Mouse (Mus musculus) urinary bladder, postnatal 36 days (tissue): ENCODE results near the gene Zfp423.

Source experiments
- DNase-seq, 2 experiments: peaks; one replicate each; pipeline ENCODE4 v3.0.0; 2022; ENCODE audit warnings: low spot score in 2 of 2, mixed read lengths in 1 of 2

Gene Zfp423

DNA sequence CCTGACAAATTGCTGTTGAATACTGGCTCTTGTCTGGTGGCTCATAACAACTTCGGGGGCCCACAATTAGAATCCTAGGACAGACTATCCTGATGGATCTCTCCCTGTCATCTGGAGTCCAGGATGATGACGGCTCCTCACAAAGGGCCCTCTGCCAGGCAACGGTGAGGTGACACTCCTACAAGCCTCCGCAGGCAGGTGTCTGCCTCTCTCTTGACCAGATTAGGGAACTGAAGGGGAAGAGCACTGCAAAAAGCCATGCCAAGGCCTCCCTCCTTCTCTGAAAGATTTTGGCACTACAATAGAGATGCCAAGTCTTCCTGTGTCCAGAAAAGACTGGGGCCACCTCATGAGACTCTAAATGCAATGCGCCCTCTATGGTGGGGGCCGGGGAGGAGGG lies 7.1 kb downstream of the Zfp423 start:
- no peak for DNase-seq

DNA sequence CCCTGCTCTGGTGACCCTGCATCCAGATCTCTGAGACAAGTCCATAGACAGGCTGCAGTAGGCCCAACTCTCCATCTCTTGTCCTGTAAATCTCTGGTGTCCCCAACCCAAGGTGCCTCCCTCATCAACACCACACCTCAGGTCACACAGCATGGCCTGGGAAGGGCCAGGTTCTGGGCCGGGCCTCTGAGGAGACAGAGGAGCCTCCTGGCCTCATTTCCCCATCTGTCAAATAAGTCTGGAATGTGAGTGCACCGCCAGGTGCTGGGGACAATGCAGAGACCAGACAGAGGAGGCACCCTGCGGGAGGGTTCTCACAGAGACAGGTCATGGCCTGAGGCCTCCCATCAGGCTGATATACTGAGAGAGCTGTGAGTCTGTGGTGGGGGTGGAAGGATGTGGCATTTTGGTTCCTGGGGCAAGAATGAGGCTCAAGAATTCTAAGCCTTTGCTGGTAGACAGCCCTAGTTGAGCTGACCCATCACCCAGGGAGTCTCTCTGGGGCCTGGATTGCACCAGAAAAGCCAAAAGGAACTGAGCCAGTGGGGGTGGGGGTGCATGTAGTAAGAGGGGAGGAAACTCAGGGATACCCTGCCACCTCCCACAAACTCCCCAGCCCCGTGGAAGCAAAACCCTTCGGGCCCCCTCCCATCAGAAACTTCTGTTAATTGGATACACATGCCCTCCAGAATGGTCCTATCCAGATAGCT lies 15.0 kb downstream of the Zfp423 start:
- DNase-seq, result no peak

DNA sequence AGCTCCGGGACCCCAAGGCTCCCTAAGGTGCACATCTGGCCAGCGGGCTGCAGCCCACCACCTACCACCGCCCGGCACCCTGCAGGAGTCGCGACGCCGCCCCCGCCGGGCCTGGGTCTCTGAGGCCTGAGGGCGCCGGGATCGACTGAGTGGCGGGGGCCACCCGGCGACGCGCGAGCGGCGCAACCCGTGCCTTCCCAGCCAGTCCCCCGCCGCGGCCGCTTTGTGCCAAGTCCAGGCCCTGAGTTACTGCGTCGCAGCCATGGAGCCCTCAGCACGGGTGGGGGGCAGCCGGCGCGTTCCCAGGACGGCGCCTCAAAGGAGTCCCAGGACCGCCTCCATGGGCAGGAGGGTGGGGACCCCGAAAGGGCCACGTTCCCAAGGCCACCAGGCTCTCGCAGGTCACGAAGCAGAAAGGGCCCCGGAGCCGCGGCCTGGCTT lies 15.7 kb downstream of the Zfp423 start:
- no peak for DNase-seq

DNA sequence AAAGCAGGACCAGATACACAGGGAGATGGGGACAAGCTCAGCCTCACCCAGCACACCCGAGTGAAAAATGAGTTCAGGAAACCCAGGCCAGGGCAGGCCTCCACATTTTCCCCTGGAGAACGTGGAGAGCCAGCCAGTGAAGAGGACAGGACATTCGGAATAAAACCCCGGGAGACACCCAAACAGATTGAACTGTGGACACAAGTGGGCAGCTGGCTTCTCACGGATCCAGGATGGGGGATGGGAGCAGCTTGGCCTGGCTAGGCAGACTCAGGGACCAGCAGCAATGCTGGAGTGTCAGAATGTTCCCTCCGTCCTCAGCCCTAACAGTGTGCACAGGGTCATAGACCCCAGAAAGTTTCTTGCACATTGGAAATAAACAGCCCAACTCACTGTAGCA lies 18.7 kb downstream of the Zfp423 start:
- DNase-seq, result peak in 1 of 2 experiments; percentile 46

DNA sequence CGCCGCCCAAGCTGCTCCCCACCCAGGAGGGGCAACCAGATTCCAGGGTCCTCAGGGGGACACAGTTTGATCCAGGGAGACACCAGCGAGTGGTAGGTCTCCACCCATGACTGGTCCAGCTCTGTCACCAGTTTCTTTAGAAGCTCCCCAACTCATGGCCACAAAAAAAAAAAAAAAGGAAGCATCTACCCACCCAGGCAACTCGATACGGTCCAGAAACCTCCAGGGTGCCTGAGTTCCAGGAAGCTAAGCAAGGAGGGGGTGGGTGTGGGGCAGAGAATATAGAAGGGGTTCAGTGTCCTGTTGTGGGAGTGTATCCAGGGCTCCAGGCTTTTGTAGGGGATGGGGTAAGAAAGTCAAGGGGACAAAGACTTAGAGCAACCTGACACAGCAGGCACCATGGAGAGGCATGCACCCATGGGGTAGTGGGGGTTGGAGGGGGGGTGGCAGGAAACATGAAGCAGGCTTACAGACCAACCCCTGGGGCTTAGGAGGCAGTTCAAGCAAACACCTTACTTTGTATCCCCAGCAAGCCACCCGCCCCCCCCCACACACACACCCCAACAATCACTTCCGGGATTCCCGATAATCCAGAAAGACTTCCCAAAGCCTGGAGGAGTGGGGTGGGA lies 20.0 kb downstream of the Zfp423 start:
- no peak for DNase-seq

DNA sequence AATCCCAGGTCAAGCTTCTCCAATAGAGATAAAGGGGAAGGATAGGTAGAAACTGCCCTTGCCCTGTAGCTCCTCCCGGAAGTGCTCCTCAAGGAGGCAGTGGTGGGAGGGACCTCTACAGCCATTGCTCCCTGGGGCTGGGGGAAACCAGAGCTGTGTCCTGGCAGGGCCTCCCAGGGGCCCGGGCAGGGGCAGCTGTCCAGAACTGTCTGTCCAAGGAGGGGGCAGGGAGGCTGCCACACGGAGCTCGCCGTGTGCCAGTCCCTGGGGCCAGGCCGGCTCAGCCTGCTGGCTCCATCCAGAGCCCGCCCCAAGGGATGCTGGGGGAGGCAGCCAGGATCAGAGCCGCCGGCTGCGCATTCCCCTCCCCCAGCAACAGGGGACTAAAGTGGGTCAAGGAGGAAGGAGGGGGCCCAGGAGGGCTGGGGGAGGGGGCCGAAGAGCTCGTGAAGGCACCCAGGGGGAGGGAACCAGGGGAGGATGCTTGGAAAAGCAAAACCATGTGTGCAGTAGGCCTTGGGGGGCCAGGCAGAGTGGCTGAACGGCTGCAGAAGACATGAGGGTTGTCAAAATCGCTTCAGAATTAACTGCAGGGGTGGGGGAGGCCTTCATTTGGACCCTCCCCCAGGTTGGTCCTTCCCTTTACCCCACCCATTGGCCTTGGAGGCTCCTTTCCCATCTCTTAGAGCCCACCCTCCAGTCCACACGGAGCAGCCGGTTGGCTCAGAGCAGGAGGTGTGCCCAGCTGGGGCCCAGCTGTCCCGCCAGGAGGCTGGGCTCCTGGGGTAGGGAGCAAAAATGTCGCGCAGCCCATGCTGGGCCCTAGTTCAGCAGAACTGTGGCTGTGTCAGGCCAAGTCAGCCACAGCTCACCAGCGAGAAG lies 20.8 kb downstream of the Zfp423 start:
- DNase-seq, result peak in 1 of 2 experiments; percentile 65

DNA sequence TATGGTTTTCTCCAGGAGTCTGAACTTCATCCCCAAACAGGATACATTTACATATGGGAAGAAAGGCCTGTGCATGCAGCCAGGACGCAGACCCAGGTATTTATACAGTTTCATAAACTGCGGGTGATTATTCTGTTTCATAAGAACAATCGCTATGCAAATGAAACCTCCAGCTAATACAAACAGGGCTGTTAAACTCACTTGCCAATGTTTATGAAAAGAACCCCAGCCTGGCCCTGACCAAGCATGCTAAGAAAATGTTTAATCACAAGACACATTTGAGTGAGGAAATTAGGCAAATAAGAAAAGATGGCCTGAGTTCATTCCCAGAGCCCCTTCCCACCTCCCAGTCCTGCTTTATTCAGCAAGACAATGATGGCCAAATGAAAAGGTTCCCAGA lies 22.2 kb downstream of the Zfp423 start:
- DNase-seq, result no peak

DNA sequence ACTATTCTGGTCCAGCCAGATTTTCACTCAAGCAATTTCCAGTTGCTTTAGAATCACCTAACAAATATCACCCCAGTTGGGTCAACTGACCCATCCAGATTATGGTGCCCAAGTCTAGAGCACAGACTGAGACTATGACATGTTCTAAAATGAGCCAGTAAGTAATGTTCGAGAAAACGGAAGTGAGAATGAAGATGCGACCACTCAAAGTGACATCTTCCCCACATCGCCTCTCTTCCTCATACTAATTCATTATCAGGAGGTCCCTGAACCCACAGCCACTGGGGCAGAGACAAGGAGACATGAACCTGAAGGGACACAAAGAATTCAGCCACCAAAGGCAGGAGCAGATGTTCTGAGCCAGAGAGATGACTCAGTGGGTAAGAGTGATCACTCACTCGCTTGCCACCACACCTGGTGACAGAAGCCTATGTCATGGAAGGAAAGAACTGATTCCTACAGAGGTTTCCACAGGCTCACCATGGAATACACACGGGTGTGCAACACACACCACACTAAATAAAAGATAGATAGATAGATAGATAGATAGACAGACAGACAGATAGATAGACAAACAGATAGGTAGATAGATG lies 24.2 kb downstream of the Zfp423 start:
- DNase-seq, result no peak

DNA sequence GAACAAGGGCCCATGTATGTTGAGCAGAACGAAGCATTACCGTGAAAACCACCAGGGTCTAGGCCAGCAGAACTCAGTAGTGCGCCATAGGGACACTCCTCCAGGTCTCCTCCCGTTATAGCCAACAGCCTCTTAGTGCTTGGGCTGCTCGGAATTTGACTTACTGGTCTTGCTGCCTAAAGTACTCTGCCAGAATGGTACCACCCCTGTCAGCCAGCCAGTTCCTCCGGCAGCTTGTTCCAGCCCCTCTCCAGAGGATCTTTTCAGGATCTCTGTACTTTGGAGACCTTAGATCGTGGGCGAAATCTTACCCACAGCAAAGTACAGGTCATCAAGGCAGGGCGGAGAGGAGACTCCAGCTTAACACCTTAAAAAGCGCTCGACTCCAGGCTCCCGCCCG lies 25.2 kb downstream of the Zfp423 start:
- no peak for DNase-seq

DNA sequence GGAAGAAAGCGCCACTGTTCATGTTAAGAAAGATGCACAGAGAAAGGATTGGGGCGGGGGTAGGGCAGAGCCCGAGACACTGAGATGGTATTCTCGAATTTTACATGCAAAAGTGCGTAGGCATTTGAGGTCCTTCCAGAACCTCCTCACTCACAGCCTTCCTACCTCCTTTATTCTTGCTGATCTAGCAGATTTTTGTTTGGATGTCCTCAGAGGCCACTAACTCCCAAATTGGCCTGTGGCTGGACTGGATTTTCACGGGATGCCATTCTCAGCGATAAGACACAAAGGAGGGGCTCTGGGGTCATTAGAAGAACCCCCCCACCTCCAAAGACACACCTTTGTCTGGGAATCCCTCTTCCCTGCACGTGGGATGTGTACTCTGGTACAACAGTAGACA lies 25.6 kb downstream of the Zfp423 start:
- DNase-seq, result no peak

DNA sequence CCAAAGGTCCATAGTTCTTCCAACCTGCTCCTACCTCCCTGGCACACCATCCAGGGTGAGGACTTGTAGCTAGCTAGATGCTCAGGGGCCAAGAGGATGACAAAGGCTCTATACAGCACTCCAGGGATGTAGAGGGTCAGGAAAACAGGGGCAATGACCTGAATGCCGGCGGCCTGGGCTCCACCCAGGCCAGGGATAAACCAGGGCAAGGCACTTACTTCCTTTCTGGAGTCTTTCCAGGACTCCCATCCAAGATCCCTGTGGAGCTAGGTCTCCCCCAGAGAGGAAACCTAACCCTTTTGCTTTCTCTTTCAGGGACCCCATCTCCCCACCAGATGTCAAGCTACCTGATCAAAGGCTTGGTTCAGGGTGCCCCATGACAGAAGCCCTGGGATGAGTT lies 30.5 kb downstream of the Zfp423 start:
- DNase-seq, result no peak

DNA sequence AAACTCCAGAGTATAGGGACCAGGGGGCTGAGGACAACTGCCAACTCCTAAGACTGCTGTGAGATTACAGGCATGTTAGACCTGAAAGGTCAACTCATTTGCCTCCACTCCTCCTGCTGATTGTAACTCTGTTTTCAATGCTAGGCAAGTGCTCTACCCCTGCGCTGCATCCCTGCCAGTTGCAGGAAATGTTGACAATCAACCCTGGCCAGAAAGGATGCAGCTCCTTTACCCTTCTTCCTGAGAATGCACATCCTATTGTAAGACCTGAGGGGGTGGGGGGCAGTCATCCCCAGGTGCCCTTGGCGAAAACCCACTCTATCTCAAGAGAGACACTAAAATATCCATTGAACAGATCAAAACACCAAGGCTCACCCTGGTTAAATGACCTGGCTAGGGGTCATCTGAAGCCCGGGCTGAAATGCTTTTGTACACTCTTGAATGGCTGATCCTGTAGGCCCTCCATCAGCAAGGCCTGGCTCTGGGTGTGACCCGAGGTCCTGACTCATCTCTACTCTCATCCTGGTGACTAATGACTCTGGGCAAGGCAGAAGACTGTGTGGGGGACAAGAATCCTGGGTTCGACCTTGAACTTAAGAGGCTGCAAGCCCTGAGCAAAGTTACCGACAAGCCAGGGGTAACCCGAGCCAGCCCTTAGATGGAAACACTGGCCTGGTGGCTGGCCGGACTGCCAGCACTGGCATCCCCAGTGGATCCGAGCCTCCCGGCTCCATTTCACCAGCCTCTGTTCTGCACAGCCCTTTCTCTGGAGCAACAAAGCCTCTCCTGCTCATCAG lies 32.2 kb downstream of the Zfp423 start:
- DNase-seq, result no peak

DNA sequence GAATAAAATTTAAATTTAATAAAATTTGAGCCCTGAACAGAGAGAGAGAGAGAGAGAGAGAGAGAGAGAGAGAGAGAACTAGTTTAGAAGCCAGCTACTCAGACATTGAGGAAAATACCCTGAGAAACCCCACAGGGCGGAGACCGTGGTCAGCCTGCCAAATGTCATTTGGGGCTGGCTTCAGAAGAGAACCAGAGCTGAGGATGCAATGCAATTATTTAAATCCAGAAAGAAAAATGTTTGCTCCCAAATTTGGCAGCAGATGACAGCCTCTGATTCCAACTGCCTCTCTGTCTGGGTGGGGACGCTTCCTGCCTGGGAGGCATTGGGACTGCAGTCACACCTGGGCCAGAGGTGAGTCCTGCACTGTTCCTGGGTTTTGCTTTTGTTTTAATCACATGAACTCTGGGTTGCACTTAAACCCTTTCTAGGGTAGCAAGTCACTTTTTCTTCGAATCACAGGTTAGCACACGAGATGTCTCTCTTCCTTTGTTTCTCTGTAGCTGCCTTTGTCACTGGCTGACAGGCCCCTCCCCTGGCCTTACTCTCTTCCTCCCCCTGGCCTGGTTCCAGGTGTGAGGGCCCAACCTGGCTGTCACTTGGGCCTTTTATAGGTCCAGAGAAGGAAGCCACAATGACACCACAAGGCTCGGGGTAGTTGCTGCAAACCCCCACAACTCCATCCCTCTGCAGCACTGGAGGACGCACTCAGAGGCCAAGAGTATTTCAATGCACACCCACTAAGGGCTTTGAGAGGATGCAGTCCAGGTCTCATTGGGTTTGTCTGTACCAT lies 33.1 kb downstream of the Zfp423 start:
- DNase-seq, result no peak

DNA sequence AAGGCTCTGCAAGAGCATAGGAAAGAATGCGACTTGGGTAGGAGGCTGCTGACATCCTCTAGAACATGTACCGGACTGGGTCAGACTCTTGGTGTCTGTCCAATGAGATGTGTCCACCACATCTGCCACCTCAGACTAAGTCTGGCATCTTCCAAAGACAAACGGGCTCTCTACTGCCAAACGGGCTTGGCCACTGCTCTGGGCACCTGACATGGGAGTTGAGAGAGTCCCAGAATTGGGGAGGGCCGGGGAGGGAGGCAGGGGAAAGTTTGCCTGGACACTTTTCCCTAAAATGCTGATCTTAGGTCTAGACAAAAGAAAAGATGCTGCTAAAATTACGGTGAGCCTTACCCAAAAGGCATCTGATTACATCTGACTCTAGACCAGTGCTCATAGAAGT lies 36.5 kb downstream of the Zfp423 start:
- no peak for DNase-seq

DNA sequence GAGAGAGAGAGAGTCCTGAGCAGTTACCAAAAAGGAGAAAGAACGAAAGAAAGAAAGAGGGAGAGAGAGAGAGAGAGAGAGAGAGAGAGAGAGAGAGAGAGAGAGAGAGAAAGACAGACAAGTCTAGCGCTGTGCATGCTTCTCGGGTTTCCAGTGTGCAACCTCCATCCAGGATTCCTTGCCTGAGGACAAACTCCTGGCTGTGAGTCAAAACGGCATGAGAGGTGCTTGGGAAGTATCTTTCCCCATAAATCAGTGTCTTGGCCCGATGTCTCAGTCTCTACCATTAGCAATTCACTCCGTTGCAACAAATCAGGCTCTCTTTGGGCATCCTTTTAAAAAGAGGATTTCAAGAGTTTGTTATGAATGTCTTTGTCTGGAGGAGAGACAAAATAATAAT lies 36.9 kb downstream of the Zfp423 start:
- no peak for DNase-seq

DNA sequence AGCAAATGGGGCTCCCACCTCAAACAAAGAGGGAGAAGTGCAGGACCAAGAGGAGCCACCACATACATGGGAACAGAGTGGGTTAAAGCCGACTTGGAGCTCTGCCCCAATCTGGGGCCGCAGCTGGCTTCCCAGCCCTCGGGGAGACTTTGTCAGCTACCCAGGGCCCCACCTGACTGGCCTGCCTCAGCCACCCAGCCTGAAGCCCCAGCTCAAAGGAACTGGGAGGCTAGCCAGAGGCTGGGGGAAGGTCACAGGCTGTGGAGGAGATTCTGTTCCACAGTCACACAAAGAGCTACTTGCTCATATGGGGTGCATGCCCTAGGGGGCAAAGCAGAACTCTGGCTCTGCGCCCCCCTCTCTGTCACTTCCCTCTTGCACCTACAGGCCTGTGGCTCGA lies 41.4 kb downstream of the Zfp423 start:
- DNase-seq, result no peak

DNA sequence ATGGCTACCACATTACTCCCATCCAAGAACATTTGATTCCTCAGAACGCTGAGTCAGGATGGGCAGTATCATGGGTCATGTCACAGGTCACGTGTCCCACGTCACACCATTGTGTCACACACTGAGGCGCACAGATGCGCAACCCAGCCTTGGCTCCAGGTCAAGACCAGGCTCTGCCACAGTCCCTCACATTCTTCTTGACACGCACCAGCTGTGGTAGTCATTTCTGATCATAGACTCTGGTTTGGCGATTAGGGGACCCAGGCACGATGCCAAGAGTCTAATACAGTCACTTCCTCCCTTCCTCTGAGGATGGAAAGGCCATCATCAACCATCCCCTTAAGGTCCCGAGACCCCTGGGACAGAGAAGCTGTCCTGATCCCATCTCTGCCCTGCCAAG lies 43.6 kb downstream of the Zfp423 start:
- no peak for DNase-seq

DNA sequence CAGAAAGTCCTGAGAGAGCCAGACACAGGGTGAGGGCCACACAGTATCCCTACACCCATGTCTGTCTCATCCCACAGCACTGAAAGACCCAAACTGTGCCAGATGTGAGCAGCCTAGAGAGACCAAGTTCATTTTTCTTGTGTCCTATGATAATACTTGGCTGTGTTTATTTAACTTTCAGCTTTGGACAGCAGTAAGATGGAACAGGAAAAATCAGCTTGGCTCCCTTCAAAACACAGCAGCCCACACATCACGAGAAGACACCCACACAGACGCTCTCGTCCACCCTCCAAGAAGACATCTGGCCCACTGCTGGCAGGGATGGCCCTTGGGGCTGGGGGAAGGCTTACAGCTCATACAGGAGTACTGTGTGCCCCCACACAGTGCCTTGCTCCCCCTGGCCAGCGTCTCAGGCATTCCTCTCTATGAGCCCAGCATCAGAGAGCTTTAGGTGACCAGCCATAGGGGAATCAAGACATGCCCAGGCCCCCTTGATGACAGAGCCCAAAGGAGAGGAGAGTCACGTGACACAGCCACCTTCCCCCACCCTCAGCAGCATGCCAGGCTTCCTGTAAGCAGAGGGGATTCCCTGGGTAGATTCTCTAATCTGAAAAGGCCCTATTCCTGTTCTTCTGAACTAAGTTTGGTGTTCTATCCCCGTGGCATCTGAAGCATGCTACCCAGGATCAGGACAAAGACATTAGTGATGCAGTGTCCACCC lies 45.0 kb downstream of the Zfp423 start:
- no peak for DNase-seq

DNA sequence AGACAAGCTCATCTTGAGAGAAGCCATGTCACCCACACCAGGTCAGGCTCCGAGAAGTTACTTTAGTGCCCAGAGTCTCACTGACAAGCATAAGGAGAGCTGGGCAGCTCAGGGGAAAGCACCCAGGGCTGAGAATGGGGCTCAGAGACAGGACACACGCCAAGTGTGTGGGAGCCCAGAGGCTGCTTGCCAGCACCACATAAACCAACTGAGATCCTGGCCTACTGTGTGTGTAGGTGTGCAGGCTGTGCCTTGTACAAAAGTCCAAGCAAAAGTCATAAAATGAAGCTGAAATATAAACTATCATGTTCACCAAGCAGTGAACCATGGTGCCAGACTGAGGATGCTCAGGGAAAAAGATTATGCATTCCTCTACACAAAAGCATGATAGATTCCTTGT lies 50.5 kb downstream of the Zfp423 start:
- DNase-seq, result no peak

DNA sequence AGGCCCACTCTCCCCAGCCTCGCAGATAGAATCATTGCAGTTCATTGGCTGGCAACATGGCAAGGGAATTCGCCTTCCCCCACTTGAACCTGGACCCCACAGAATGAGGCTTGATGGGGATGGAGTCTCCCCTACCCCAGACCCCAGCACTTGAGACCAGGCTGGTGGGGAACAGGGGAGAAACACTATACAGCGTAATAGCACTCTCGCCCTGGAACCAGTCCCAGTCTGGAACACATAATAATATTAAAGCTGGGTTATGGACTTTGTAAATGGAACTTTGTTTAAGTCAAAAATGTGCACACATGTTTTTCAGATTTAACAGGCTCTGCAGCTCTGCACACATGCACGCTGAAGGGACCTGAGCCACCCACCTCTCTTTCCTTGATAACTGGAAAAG lies 54.0 kb downstream of the Zfp423 start:
- no peak for DNase-seq
